Mouse (Mus musculus): ENCODE data around the gene BC003965. TPM values are rescaled to one million over a fixed set of nuclear protein-coding genes. Genes with fewer than 3 reads are reported as not detected.
"Not testable (repeated sequence)": the region's sequence is repeated elsewhere in the genome, so short reads cannot be mapped to it uniquely, and the experiment has no call there.

Gene BC003965
- total RNA-seq, 2 experiments from 2014 or later: 10.0 to 13.1 TPM

- no peak for ATAC-seq (replicated peaks; ENCODE audit: poor library complexity, severe bottlenecking)
These were observed 31.1 kb downstream of the BC003965 start for GRCm38 (mm10) chr17:25215431-25215830.

DNA sequence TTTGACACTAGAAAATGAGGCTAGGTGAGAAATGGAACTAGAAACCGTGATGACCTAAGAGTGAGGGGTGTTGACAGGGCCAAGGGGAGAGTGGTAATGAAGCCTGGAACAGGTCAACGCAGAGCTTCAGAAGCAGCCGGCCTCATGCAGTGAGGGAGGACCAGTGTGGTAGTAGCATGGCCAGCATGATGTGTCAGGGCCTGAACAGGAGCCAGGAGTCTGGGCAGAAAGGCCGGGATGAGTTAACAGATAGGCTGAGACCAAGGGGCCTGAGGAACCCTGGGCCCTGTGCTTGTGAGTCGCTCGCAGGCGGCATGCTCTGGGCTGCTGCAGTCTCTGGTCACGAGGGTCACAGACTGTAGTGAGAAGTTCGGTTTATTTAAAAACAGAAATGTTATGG lies 34.6 kb downstream of the BC003965 start:
- ATAC-seq (replicated peaks; ENCODE audit: poor library complexity, severe bottlenecking): no peak

GRCm38 (mm10) chr17:25219492-25220295 lies 35.3 kb downstream of the BC003965 start:
- no peak for ATAC-seq (replicated peaks; ENCODE audit: poor library complexity, severe bottlenecking)

GRCm38 (mm10) chr17:25220746-25221145 lies 36.4 kb downstream of the BC003965 start:
- ATAC-seq (replicated peaks; ENCODE audit: poor library complexity, severe bottlenecking): no peak

- peak; percentile 31 for ATAC-seq (replicated peaks; ENCODE audit: poor library complexity, severe bottlenecking)
These were observed 37.6 kb downstream of the BC003965 start for GRCm38 (mm10) chr17:25221821-25222503.

DNA sequence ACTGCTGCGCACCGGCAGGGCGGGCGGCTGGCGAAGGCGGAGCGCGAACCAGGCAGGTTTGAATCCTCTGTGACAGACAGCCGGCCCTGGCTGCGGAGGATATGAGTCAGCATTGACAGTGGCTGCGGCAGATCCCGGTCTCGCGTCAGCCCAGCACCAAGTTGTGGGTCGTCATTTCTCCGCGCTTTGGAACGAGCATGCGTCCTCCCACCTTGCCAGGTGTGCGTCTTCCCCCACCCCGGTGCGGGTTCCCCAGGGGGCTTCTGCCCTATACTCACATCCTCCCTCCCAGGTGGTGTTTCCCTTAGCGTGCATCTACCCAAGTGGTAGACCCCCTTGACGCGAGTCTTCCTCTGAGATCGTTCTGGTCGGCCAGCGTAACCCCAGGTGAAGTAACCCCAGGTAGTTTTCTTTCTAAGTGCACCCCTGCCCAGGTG lies 38.2 kb downstream of the BC003965 start:
- peak; percentile 70 for ATAC-seq (replicated peaks; ENCODE audit: poor library complexity, severe bottlenecking)

DNA sequence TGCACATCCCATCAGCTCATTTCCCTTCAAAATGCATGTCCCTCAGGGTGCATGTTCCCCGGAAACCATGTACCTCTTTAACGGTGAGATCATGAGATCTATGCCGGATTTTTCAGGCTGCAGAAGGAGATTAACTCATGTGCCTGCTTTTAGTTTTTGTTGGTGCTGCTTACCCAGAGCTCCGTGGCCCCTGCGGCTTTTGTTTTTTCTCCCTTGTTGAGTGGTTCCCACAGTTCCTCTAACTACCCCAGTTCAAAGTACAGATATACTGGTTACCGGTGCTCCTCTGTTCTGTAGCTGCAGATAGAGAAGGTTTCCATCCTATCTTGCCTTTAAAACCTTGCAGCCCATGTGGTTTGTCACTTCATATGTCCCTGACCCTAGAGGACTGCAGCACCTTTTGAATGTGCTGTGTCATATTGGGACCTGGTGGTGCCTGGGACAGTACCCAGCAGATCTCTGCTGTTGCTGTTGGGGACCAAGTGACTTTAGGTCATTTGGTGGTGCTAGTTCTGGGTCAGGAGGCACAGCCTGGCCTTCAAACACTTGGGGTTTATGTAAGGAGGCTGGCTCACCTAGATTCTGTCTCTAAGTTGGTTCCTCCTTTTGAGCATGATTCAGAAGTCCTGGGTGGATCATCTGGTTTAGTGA lies 38.7 kb downstream of the BC003965 start:
- no peak for ATAC-seq (replicated peaks; ENCODE audit: poor library complexity, severe bottlenecking)

DNA sequence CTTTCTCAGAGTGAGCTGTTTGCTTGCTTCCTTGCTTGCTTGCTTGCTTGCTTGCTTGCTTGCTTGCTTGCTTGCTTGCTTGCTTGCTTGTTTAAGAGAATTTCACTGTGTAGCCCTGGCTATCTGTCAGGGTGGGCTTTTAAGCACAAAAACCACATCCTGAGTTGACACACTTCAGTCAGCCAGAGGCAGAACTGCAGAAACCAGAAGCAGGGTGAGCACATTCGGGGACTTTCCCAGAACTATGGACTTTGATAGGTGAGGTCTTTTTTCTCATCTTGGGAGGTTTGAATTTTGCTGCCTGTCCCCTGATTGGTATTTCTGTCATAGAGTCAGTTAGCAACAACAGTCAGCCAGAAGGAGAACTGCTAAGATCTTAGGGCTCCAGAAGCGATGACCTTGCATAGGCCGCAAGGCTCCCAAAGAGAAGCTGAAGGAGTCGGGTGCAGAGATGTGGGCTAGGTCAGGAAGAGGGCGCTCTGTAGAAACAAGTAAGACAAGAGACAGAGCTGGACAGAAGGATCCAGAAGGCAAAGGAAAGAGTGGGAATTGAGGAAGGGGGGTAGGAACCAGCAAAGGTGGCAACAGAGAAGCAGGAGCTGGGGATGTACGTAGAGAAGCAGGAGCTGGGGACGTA lies 40.4 kb downstream of the BC003965 start:
- ATAC-seq (replicated peaks; ENCODE audit: poor library complexity, severe bottlenecking): peak; percentile 19; the same call in 1 of the 2 replicates

DNA sequence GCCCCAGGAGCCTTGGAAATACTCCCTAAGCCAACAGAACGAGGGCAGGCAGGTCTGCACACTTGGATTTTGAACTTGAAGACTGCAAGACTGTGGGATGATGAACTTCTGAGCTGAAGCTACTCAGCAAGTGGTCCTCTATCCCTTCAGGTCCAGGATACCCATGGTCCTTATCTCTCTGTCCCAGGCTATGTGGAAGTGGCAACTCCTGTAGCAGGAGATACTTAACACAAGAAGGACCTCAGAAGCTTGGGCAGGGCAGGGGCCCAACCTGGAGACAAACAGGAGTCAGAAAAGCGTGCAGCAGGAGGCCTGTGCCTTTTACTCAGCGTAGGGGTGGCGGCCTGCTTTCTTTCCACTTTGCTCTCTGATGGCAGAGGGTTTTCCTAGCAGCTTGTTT lies 41.3 kb downstream of the BC003965 start:
- no peak for ATAC-seq (replicated peaks; ENCODE audit: poor library complexity, severe bottlenecking)

- ATAC-seq (replicated peaks; ENCODE audit: poor library complexity, severe bottlenecking): no peak
These were observed 43.6 kb downstream of the BC003965 start for GRCm38 (mm10) chr17:25227991-25228390.

DNA sequence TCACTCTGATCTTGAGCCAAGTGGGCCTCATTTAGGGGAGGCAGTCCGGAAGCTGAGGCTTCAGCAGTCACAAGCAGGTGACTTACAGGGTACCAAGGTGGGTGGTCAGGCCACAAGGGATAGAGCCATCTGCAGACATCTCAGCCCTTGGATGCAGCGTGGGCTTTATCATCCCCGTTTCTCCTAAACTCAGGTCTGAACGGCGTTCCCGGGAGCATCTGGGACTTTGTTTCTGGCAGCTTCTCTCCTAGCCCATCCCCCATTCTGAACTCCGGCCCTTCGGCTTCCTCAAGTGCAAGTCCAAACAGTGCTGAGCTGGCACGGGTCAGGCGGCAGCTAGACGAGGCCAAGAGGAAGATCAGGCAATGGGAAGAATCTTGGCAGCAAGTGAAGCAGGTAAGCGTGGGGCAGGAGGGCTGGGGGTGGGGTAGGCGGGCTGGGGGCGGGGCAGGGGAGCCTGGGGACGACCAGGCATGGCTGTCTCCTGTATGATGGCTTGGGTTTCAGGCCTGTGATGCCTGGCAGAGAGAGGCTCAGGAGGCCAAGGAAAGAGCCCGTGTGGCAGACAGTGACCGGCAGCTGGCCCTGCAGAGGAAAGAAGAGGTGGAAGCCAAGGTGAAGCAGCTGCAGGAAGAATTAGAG lies 45.8 kb downstream of the BC003965 start:
- not testable (repeated sequence) for ATAC-seq (replicated peaks; ENCODE audit: poor library complexity, severe bottlenecking)

- no peak for ATAC-seq (replicated peaks; ENCODE audit: poor library complexity, severe bottlenecking)
These were observed 46.3 kb downstream of the BC003965 start for GRCm38 (mm10) chr17:25230700-25231099.

- not testable (repeated sequence) for ATAC-seq (replicated peaks; ENCODE audit: poor library complexity, severe bottlenecking)
These were observed 47.3 kb downstream of the BC003965 start for GRCm38 (mm10) chr17:25231621-25232020.

- ATAC-seq (replicated peaks; ENCODE audit: poor library complexity, severe bottlenecking): no peak
These were observed 51.3 kb downstream of the BC003965 start for GRCm38 (mm10) chr17:25235635-25236034.

Other genes with a start within 250 kb of the BC003965 start
- 49.0 and 84.5 TPM in 2 replicates for gene Mapk8ip3, start 247.6 kb upstream of the BC003965 start, total RNA-seq (2014; fragmentation: Nextera tagmentation)
- gene Mapk8ip3, start 247.6 kb upstream of the BC003965 start, total RNA-seq (2017): 18.2 and 21.0 TPM in 2 replicates
- 109 and 130 TPM in 2 replicates for gene Jpt2, start 223.9 kb upstream of the BC003965 start, total RNA-seq (2014; fragmentation: Nextera tagmentation)
- 104 and 114 TPM in 2 replicates for gene Jpt2, start 223.9 kb upstream of the BC003965 start, total RNA-seq (2017)
- 27.3 and 27.6 TPM in 2 replicates for gene Cramp1l, start 168.8 kb upstream of the BC003965 start, total RNA-seq (2014; fragmentation: Nextera tagmentation)
- gene Cramp1l, start 168.8 kb upstream of the BC003965 start, total RNA-seq (2017): 7.8 and 8.2 TPM in 2 replicates
- 12.3 and 22.1 TPM in 2 replicates for gene Ift140, start 168.5 kb upstream of the BC003965 start, total RNA-seq (2014; fragmentation: Nextera tagmentation)
- 15.6 and 28.8 TPM in 2 replicates for gene Ift140, start 168.5 kb upstream of the BC003965 start, total RNA-seq (2017)
- not detected in 2 replicates for gene Tmem204, start 101.0 kb upstream of the BC003965 start, total RNA-seq (2014; fragmentation: Nextera tagmentation)
- gene Tmem204, start 101.0 kb upstream of the BC003965 start, total RNA-seq (2017): not detected in 2 replicates
- 49.8 and 55.9 TPM in 2 replicates for gene Telo2, start 68.6 kb upstream of the BC003965 start, total RNA-seq (2014; fragmentation: Nextera tagmentation)
- 21.8 and 37.3 TPM in 2 replicates for gene Telo2, start 68.6 kb upstream of the BC003965 start, total RNA-seq (2017)
- gene Ptx4, start 63.8 kb upstream of the BC003965 start, total RNA-seq (2014; fragmentation: Nextera tagmentation): not detected in 2 replicates
- gene Ptx4, start 63.8 kb upstream of the BC003965 start, total RNA-seq (2017): not detected in 2 replicates
- 12.1 and 18.9 TPM in 2 replicates for gene Clcn7, start 51.2 kb upstream of the BC003965 start, total RNA-seq (2014; fragmentation: Nextera tagmentation)
- 11.3 and 12.6 TPM in 2 replicates for gene Clcn7, start 51.2 kb upstream of the BC003965 start, total RNA-seq (2017)
- 0.49 TPM in 1 of 2 replicates, not detected in the other for gene Ccdc154, start 22.1 kb upstream of the BC003965 start, total RNA-seq (2014; fragmentation: Nextera tagmentation)
- gene Ccdc154, start 22.1 kb upstream of the BC003965 start, total RNA-seq (2017): 0.21 TPM in 1 of 2 replicates, not detected in the other
- not detected in 2 replicates for gene Gm38655, start 9.1 kb upstream of the BC003965 start, total RNA-seq (2014; fragmentation: Nextera tagmentation)
- gene Gm38655, start 9.1 kb upstream of the BC003965 start, total RNA-seq (2017): not detected in 2 replicates
- gene Unkl, start 3.8 kb downstream of the BC003965 start, total RNA-seq (2014; fragmentation: Nextera tagmentation): 6.8 and 17.2 TPM in 2 replicates
- 5.6 and 9.9 TPM in 2 replicates for gene Unkl, start 3.8 kb downstream of the BC003965 start, total RNA-seq (2017)
- 10.9 and 19.2 TPM in 2 replicates for gene Gnptg, start 55.6 kb downstream of the BC003965 start, total RNA-seq (2014; fragmentation: Nextera tagmentation)
- 23.7 and 27.8 TPM in 2 replicates for gene Gnptg, start 55.6 kb downstream of the BC003965 start, total RNA-seq (2017)
- gene Tsr3, start 55.6 kb downstream of the BC003965 start, total RNA-seq (2014; fragmentation: Nextera tagmentation): 10.9 and 17.1 TPM in 2 replicates
- gene Tsr3, start 55.6 kb downstream of the BC003965 start, total RNA-seq (2017): 23.6 and 27.8 TPM in 2 replicates
- gene Baiap3, start 71.8 kb downstream of the BC003965 start, total RNA-seq (2014; fragmentation: Nextera tagmentation): 7.6 and 9.1 TPM in 2 replicates
- 3.8 and 11.9 TPM in 2 replicates for gene Baiap3, start 71.8 kb downstream of the BC003965 start, total RNA-seq (2017)
- 356 and 387 TPM in 2 replicates for gene Ube2i, start 90.1 kb downstream of the BC003965 start, total RNA-seq (2014; fragmentation: Nextera tagmentation)
- gene Ube2i, start 90.1 kb downstream of the BC003965 start, total RNA-seq (2017): 268 and 276 TPM in 2 replicates
- 2.4 and 94.9 TPM in 2 replicates for gene Prss34, start 113.8 kb downstream of the BC003965 start, total RNA-seq (2014; fragmentation: Nextera tagmentation)
- 21.6 and 23.7 TPM in 2 replicates for gene Prss34, start 113.8 kb downstream of the BC003965 start, total RNA-seq (2017)
- not detected in 2 replicates for gene Prss28, start 124.1 kb downstream of the BC003965 start, total RNA-seq (2014; fragmentation: Nextera tagmentation)
- not detected in 2 replicates for gene Prss28, start 124.1 kb downstream of the BC003965 start, total RNA-seq (2017)
- not detected in 2 replicates for gene Prss29, start 134.1 kb downstream of the BC003965 start, total RNA-seq (2014; fragmentation: Nextera tagmentation)
- not detected in 2 replicates for gene Prss29, start 134.1 kb downstream of the BC003965 start, total RNA-seq (2017)
- not detected in 2 replicates for gene Tpsab1, start 161.0 kb downstream of the BC003965 start, total RNA-seq (2014; fragmentation: Nextera tagmentation)
- not detected in 2 replicates for gene Tpsab1, start 161.0 kb downstream of the BC003965 start, total RNA-seq (2017)
- not detected in 2 replicates for gene Tpsb2, start 181.8 kb downstream of the BC003965 start, total RNA-seq (2014; fragmentation: Nextera tagmentation)
- gene Tpsb2, start 181.8 kb downstream of the BC003965 start, total RNA-seq (2017): not detected in 2 replicates
- gene Tpsg1, start 184.7 kb downstream of the BC003965 start, total RNA-seq (2014; fragmentation: Nextera tagmentation): not detected in 2 replicates
- gene Tpsg1, start 184.7 kb downstream of the BC003965 start, total RNA-seq (2017): not detected in 2 replicates
- gene Cacna1h, start 249.2 kb downstream of the BC003965 start, total RNA-seq (2014; fragmentation: Nextera tagmentation): not detected in 2 replicates
- gene Cacna1h, start 249.2 kb downstream of the BC003965 start, total RNA-seq (2017): not detected in 2 replicates